Mouse (Mus musculus) stomach, embryonic 16.5 days (tissue): ENCODE measurements around the gene Gjb4. TPM values are rescaled to one million over a fixed set of nuclear protein-coding genes. Genes with fewer than 3 reads are reported as not detected.
A peak's percentile ranks its signal among the peaks of the same experiment; 100 is the strongest.

ENCODE experiments used
- ATAC-seq: fragments of 200-750 bp; cut with Nextera tagmentation; 2 replicates; pipeline ENCODE4 v1.8.0; 2017; ENCODE audit warnings: moderate number of reproducible peaks, moderate TSS enrichment; ENCODE audit not compliant: insufficient read depth, low FRiP score
- H3K27ac ChIP-seq: fragments of 300-500 bp; sonication (generic); 2 replicates; pipeline ENCODE4 v1.5.1; 2014; ENCODE audit warnings: low read length
- H3K27me3 ChIP-seq: fragments of 300-500 bp; sonication (generic); 2 replicates; pipeline ENCODE4 v1.6.1; 2014; ENCODE audit warnings: low read length, control low read depth, mixed read lengths; ENCODE audit not compliant: control insufficient read depth, insufficient read depth
- H3K36me3 ChIP-seq: fragments of 300-500 bp; sonication (generic); 2 replicates; pipeline ENCODE4 v1.6.1; 2014; ENCODE audit warnings: low read length; ENCODE audit not compliant: control insufficient read depth, insufficient read depth
- H3K4me1 ChIP-seq: fragments of 300-500 bp; sonication (generic); 2 replicates; pipeline ENCODE4 v1.6.1; 2014; ENCODE audit warnings: low read length, control low read depth, mixed read lengths; ENCODE audit not compliant: control insufficient read depth, insufficient read depth
- H3K4me2 ChIP-seq: fragments of 300-500 bp; sonication (generic); 2 replicates; pipeline ENCODE4 v1.6.1; 2014; ENCODE audit warnings: low read depth, low read length, mixed read lengths
- H3K4me3 ChIP-seq: fragments of 300-500 bp; sonication (generic); replicated peaks from 2 replicates; pipeline ENCODE4 v1.5.1; 2014; ENCODE audit warnings: mild to moderate bottlenecking, low read length
- H3K9ac ChIP-seq: fragments of 300-500 bp; sonication (generic); 2 replicates; pipeline ENCODE4 v1.6.1; 2014; ENCODE audit warnings: low read length
- H3K9me3 ChIP-seq: fragments of 300-500 bp; sonication (generic); replicated peaks from 2 replicates; pipeline ENCODE4 v1.6.1; 2016; ENCODE audit warnings: low read length, control low read depth; ENCODE audit not compliant: control insufficient read depth
- WGBS: fragments of 180-500 bp; shearing (Covaris S2); extraction: QIAGEN DNeasy Blood & Tissue Kit; methylation state at CpG from one replicate; pipeline ENCODE4 v1.1.7; 2014; 5-methylcytosine and 5-hydroxymethylcytosine counted together
- polyA plus RNA-seq: library from polyadenylated mRNA; unstranded; fragments of >200 nt; fragmentation: Nextera tagmentation; extraction: Ambion mirVana; gene quantifications from 2 replicates; pipeline ENCODE4 v1.2.1, GENCODE M21; 2015

Gjb4 gene
- polyA plus RNA-seq, 1 experiment from 2014 or later: 1.3 TPM

- H3K4me1 ChIP-seq: peaks cover 9% of the 10 kb centered on the region
- peak; percentile 63; the same call in 1 of the 2 replicates for ATAC-seq
- no peak within 1 kb of the TSS for H3K27ac ChIP-seq
- peak within 1 kb of the TSS; percentile 23; the same call in 1 of the 2 replicates for H3K4me2 ChIP-seq
- H3K9me3 ChIP-seq: no peaks in the 10 kb centered on the region
- no peaks in the 10 kb centered on the region for H3K36me3 ChIP-seq
- no peaks in the 10 kb centered on the region for H3K27me3 ChIP-seq
- no peak within 1 kb of the TSS for H3K9ac ChIP-seq
- H3K4me3 ChIP-seq: no peak within 1 kb of the TSS
- 16% methylated on average over 5 of the region's 5 CpGs for WGBS
Observed at GRCm38 (mm10) chr4:127358018-127358417, 4.1 kb upstream of the Gjb4 start, which contains the start of gene Gjb5. Gjb5 (minus strand) TSS chr4:127358181.

DNA sequence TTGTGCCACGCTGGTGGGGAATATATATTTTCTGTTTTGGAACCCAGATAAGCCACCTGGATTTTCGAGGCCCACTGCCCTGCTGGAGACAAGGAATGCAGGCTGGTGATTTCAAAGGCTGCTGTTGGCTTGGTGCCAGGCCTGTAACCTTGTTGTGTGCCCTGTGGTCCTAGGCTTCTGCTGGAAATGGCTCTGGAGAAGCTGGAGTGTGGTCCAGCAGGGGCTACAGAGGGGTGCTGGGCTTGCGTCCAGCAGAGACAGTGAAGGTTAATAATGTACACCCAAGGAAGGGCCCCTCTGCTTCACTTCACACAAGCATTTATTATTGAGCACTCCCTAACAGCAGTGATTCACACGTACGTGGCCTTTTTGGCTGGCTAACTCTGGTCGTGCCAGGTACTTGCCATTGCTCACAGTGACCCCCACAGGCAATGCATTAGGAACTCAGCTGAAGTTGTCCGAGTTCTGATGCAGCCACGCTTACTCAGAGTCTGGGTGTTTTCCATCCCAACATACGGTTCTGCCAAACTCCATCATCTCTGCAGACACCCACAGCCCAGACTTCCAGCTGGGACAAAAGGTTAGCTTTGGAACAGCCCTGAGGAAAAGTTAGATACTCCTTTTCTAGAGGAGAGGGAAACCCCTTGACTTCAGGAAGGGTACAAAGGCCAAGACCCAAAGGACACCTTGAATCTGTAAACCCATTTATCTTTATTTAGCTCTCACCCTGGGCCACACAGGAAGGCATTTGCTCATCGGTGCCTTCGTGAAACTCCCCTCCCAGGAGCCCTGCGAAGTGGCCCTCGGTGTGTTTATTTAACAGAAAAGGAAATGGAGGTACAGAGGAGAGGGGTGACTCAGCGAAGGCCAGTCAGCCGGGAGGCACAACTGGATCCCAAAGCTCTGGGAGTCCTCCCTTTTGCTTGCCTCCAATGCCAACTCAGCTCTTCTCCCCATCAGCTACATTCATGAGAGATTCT, 915 bp upstream of the Gjb4 start:
- Histone ChIP-seq H3K4me3 (no peak overlapping the region), H3K9ac (no peak overlapping the region), H3K27ac (0 out of 2 replicates have a peak overlapping the region, but pooled peaks have one; percentile 21), H3K36me3 (no peaks in the 10 kb centered on the region), H3K4me1 (peaks cover 9% of the 10 kb centered on the region), H3K9me3 (no peaks in the 10 kb centered on the region), H3K27me3 (no peaks in the 10 kb centered on the region), H3K4me2 (no peak overlapping the region)
- WGBS: 33% methylated on average over 15 of the region's 15 CpGs
- ATAC-seq: no peak

- no peak overlapping the region for H3K27ac ChIP-seq
- no peak for ATAC-seq
- WGBS: 23% methylated on average over 1 of the region's 1 CpGs
- H3K4me3 ChIP-seq: no peak overlapping the region
- H3K4me2 ChIP-seq: no peak overlapping the region
- H3K9me3 ChIP-seq: no peaks in the 10 kb centered on the region
- no peak overlapping the region for H3K9ac ChIP-seq
- peaks cover 9% of the 10 kb centered on the region for H3K4me1 ChIP-seq
- no peaks in the 10 kb centered on the region for H3K27me3 ChIP-seq
- H3K36me3 ChIP-seq: no peaks in the 10 kb centered on the region
Observed at GRCm38 (mm10) chr4:127352594-127352993, 1.3 kb downstream of the Gjb4 start.

- Histone ChIP-seq H3K4me2 (no peak overlapping the region), H3K36me3 (no peaks in the 10 kb centered on the region), H3K9me3 (no peaks in the 10 kb centered on the region), H3K27me3 (no peaks in the 10 kb centered on the region), H3K9ac (no peak overlapping the region), H3K27ac (no peak overlapping the region), H3K4me1 (peaks cover 6% of the 10 kb centered on the region), H3K4me3 (no peak overlapping the region)
- WGBS: 45% methylated on average over 4 of the region's 4 CpGs
- no peak for ATAC-seq
Observed at GRCm38 (mm10) chr4:127349560-127350300, 4.2 kb downstream of the Gjb4 start.

- no peak overlapping the region for H3K4me2 ChIP-seq
- H3K9ac ChIP-seq: no peak overlapping the region
- no peak overlapping the region for H3K27ac ChIP-seq
- H3K4me3 ChIP-seq: no peak overlapping the region
- ATAC-seq: no peak
- 59% methylated on average over 5 of the region's 5 CpGs for WGBS
- no peaks in the 10 kb centered on the region for H3K9me3 ChIP-seq
- no peaks in the 10 kb centered on the region for H3K4me1 ChIP-seq
- H3K36me3 ChIP-seq: no peaks in the 10 kb centered on the region
- no peaks in the 10 kb centered on the region for H3K27me3 ChIP-seq
Observed at GRCm38 (mm10) chr4:127345000-127345399, 8.9 kb downstream of the Gjb4 start.

GRCm38 (mm10) chr4:127341372-127341771, 12.5 kb downstream of the Gjb4 start:
- no peaks in the 10 kb centered on the region for H3K9me3 ChIP-seq
- no peak; the same call in 1 of the 2 replicates for ATAC-seq
- H3K36me3 ChIP-seq: no peaks in the 10 kb centered on the region
- no peaks in the 10 kb centered on the region for H3K4me1 ChIP-seq
- no peak overlapping the region for H3K9ac ChIP-seq
- H3K4me3 ChIP-seq: no peak overlapping the region
- WGBS: 38% methylated on average over 6 of the region's 6 CpGs
- H3K27me3 ChIP-seq: no peaks in the 10 kb centered on the region
- H3K4me2 ChIP-seq: no peak overlapping the region
- peak overlapping the region; percentile 6; the same call in 1 of the 2 replicates for H3K27ac ChIP-seq

GRCm38 (mm10) chr4:127337668-127338067, 16.2 kb downstream of the Gjb4 start:
- Histone ChIP-seq H3K4me2 (no peak overlapping the region), H3K9me3 (no peaks in the 10 kb centered on the region), H3K36me3 (no peaks in the 10 kb centered on the region), H3K4me1 (no peaks in the 10 kb centered on the region), H3K27me3 (no peaks in the 10 kb centered on the region), H3K4me3 (no peak overlapping the region), H3K9ac (no peak overlapping the region), H3K27ac (no peak overlapping the region)
- WGBS: 78% methylated on average over 5 of the region's 5 CpGs
- ATAC-seq: no peak

DNA sequence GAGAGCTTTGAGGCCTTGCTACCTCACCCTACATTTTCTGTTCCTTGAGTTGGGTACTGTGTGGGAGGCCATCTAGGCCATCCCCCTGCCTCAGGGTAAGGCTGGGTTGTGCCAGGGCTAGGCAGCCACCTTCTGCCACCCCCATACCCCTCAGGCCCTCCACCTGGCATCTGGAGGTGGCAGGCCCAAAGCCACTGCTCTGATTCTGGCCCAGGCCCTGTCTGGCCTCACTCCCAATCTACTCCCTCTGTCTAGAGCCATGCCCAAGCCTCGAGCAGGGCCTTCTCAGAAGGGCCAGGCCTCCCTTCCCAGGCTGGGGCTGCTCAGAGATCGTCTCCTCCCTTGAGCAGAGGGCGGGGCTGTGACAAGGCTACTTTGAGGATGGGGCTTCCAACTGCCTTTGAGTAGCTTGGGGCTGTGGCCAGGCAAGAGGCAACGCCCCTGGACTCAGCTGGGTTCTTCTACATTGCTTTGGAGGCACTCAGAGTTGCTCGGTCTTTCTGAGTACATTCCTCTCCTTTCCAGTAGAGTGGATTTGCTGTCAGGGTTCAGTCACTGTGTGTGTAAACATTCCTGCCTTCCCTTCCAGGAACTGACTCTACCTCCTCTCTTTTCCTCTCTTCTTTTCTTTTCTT, 18.9 kb downstream of the Gjb4 start:
- H3K9me3 ChIP-seq: no peaks in the 10 kb centered on the region
- ATAC-seq: peak; percentile 19; the same call in 1 of the 2 replicates
- H3K27ac ChIP-seq: no peak overlapping the region
- peaks cover 11% of the 10 kb centered on the region; the same call in 1 of the 2 replicates for H3K4me1 ChIP-seq
- H3K4me2 ChIP-seq: no peak overlapping the region
- no peak overlapping the region for H3K4me3 ChIP-seq
- WGBS: 26% methylated on average over 5 of the region's 5 CpGs
- no peak overlapping the region for H3K9ac ChIP-seq
- peaks cover 23% of the 10 kb centered on the region for H3K27me3 ChIP-seq
- no peaks in the 10 kb centered on the region for H3K36me3 ChIP-seq
